Mouse (Mus musculus) central nervous system, embryonic 14 days (tissue): ENCODE data around the gene Slc26a6. TPM values are rescaled to one million over a fixed set of nuclear protein-coding genes. Genes with fewer than 3 reads are reported as not detected.

Experiments
- polyA plus RNA-seq: library from polyadenylated mRNA; depleted of rRNA; stranded (reverse); fragments of >200 nt; gene quantifications from 2 replicates; pipeline ENCODE4 v1.2.3, GENCODE M21; 2012; rRNA removed

Gene Slc26a6
- 20.6 and 22.4 TPM in 2 replicates for polyA plus RNA-seq

DNA sequence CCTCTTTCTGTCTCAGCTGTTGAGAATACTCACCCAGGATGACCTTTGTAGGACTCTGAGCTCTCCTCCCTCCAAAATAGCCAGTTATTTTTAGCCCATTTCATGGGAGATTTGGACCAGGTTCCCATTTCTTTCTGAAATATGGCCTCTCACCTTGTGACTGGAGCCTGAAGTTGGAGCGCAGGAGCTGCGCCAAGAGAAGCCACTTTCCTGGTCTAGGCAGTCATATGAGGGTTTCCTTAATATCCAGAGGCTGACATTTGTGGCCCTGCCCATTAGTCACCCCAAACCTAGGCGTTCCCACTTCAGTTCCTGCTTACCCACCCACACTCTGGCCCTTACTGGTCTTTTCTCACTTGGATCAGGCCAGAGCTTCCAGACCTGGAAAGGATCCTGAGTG is at the start of gene Slc26a6:
Slc26a6 (plus strand) TSS at position 308 of the 400 bp plus-strand sequence.

DNA sequence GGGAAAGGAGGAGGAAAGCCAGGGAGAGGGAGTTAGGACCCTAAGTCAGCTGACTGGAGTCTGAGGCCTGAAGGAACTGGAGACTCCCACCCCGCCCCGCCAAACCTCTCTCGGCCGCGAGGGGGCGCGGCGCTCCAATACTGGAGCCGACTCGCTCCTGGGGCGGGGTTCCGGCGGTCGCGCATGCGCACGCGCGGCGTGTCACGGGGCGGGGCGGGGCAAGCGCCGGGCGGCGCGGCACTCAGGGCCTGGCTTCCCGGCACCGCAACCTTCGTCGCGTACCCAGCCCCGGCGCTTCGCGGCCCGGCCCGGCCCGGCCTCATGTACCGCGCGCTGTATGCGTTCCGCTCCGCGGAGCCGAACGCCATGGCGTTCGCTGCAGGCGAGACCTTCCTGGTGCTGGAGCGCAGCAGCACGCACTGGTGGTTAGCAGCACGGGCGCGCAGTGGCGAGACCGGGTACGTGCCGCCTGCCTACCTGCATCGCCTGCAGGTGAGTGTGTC is 44.9 kb upstream of the Slc26a6 start, which contains the start of gene Nckipsd:
Nckipsd (plus strand) TSS at position 206 of the 503 bp plus-strand sequence.

DNA sequence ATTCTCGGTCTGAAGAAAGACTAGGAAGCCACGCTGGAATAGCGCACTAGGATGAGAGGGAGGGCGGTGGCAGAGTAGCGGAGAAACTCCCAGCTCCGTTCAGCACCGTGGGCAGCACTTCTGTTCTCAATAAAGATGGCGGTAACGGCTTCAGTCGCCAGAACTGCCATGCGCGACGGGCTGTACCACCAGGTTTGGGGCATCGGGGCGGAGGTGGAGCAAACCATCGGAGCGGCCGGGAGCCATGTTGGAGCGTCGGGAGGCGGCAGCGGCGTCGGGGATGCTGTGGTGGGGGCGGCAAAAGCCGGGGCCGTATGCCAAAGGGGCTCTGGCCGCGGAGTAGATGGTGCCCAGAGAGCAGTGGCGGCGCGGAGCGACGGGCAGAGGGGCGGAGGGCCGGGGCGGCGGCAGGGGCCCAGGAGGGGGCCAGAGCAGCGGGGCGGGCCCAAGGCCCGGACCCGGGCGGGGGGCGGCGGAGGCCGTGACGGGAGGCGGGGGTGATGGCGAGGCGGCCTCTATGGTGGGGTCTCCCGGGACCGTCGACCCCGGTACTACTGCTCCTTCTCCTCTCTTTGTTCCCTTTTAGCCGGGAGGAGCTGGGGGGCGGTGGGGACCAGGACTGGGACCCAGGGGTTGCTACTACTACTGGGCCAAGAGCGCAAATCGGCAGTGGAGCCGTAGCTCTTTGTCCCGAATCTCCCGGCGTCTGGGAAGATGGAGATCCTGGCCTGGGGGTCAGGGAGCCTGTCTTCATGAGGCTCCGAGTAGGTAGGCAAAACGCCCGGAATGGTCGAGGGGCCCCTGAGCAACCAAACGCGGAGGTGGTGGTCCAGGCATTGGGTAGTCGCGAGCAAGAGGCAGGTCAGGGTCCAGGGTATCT is 27.0 kb upstream of the Slc26a6 start, which contains the start of gene Celsr3:
Celsr3 (plus strand) TSS at position 501 of the 880 bp plus-strand sequence.

DNA sequence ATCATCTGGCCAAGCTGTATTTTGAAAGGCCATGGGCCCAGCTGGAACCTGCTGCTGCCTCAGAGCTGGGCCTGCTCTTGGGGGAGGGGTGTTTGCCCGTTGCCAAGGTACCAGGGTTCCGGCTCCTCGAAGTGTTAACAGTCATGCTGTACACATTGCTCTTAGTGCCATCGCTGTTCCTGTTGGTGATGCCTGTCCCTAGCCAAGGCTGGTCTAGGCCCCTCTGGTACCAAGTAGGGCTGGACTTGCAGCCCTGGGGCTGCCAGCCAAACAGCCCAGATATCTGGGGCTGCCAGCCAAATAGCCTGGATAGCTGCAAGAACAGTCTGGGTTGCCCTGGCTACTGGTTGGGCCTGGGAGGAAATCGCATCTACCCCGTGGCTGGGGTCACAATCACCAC is 61.4 kb downstream of the Slc26a6 start, which contains the start of gene Tmem89:
Tmem89 (plus strand) TSS at position 129 of the 400 bp plus-strand sequence.

DNA sequence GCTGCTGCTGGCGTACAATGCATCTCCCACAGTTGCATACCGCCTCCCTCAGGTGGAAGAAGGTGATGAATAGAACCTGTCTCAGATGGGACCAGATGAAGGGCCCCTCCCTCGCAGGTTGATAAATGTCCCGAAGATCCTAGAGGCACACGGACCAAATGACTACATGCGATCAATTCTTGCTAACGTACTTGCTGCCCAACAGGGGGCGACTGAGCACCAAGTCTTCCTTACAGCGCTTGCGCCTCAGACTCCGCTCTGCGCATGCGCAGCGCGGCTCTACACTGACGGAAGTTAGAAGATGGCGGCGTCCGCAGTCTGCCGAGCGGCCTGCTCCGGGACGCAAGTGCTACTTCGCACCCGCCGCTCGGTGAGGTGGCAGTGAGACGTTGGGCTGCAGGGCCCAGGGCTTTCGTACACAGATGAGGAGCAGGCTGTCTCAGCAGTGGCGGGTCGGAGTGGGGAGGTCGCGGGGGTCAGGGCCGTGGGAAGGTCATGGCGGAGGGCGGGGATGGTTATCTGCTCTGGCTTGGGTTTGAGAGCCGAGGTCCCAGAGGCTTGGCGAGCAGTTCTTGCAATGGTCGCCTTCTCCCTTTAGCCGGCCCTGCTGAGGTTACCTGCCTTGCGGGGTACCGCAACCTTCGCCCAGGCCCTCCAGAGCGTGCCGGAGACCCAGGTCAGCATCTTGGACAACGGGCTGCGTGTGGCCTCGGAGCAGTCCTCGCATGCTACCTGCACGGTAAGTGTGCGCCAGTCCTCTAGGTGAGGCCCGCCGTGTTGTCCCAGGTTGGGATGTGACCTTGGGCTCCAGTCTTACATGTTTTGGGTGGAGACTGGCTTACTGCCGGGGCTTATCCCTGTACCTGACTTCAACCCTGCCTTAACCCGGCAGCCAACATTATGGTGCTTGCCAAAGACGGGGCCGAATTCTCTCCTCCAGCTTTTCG is 83.6 kb downstream of the Slc26a6 start, which contains the start of gene Uqcrc1:
Uqcrc1 (plus strand) TSS at position 216 of the 947 bp plus-strand sequence.

DNA sequence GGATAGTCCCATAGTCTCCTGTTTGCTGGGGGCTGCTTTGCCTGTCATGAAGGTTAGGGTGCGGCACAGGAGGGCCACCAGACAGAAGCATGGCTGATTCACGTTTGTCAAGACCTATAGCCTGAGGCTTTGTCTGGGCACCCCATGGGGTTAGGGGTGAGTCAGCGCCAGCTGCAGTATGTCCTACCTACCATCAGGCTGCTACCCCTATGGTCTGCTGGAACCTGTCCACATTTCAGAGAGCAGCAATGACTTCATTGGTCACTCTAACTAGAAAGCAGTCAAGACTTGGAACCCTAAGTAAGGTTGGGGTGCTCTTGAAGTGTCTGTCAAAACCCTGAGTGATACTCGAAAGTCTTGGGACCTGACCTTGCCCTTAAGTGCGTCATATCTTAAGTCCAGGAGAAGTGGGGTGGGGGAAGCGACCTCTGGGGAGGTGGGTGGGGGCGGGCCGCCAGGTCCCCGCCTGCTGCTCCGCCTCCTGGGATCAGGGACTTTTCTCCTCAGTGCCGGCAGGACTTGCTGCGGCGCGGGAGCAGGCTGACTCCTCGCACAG is 100.1 kb downstream of the Slc26a6 start, which contains the start of gene Col7a1:
Col7a1 (plus strand) TSS at position 506 of the 556 bp plus-strand sequence.

Other genes starting within 250 kb of the Slc26a6 start
- 49.9 and 50.4 TPM in 2 replicates for gene Arih2, start 203.9 kb upstream of the Slc26a6 start, polyA plus RNA-seq
- 19.2 and 22.5 TPM in 2 replicates for gene Slc25a20, start 191.2 kb upstream of the Slc26a6 start, polyA plus RNA-seq
- gene Prkar2a, start 164.0 kb upstream of the Slc26a6 start, polyA plus RNA-seq = 29.5 and 30.5 TPM in 2 replicates
- gene Ip6k2, start 69.5 kb upstream of the Slc26a6 start, polyA plus RNA-seq = 392 and 428 TPM in 2 replicates
- 32.2 and 33.5 TPM in 2 replicates for gene Nckipsd, start 44.9 kb upstream of the Slc26a6 start, polyA plus RNA-seq
- gene Celsr3, start 27.0 kb upstream of the Slc26a6 start, polyA plus RNA-seq = 88.2 and 100 TPM in 2 replicates
- gene Tmem89, start 61.3 kb downstream of the Slc26a6 start, polyA plus RNA-seq = 0.72 and 0.84 TPM in 2 replicates
- 340 and 342 TPM in 2 replicates for gene Uqcrc1, start 83.3 kb downstream of the Slc26a6 start, polyA plus RNA-seq
- 6.8 and 12.8 TPM in 2 replicates for gene Col7a1, start 100.3 kb downstream of the Slc26a6 start, polyA plus RNA-seq
- gene Ucn2, start 132.7 kb downstream of the Slc26a6 start, polyA plus RNA-seq = 0.34 and 1.1 TPM in 2 replicates
- gene Pfkfb4, start 138.5 kb downstream of the Slc26a6 start, polyA plus RNA-seq = 26.4 and 26.7 TPM in 2 replicates
- 60.7 and 85.5 TPM in 2 replicates for gene Shisa5, start 185.3 kb downstream of the Slc26a6 start, polyA plus RNA-seq
- gene Trex1, start 206.5 kb downstream of the Slc26a6 start, polyA plus RNA-seq = 38.3 and 41.3 TPM in 2 replicates
- 40.4 and 41.3 TPM in 2 replicates for gene Atrip, start 220.8 kb downstream of the Slc26a6 start, polyA plus RNA-seq
- 10.2 and 10.5 TPM in 2 replicates for gene Ccdc51, start 229.2 kb downstream of the Slc26a6 start, polyA plus RNA-seq
- 256 and 271 TPM in 2 replicates for gene Tma7, start 229.3 kb downstream of the Slc26a6 start, polyA plus RNA-seq
- 67.0 and 68.2 TPM in 2 replicates for gene Plxnb1, start 242.1 kb downstream of the Slc26a6 start, polyA plus RNA-seq